Mouse (Mus musculus) neural tube, embryonic 11.5 days (tissue): Measurements from ENCODE around the gene Cwh43. TPM values are rescaled to one million over a fixed set of nuclear protein-coding genes. Genes with fewer than 3 reads are reported as not detected.
A peak's percentile ranks its signal among the peaks of the same experiment; 100 is the strongest.
"Not testable (repeated sequence)": the region's sequence is repeated elsewhere in the genome, so short reads cannot be mapped to it uniquely, and the experiment has no call there.

Experiments
- ATAC-seq: fragments of 200-750 bp; cut with Nextera tagmentation; 2 replicates; pipeline ENCODE4 v1.8.0; 2017; ENCODE audit warnings: moderate number of reproducible peaks, mild to moderate bottlenecking, moderate TSS enrichment, moderate library complexity; ENCODE audit not compliant: insufficient read depth, low FRiP score, low TSS enrichment
- DNase-seq: peaks from one replicate; pipeline ENCODE4 v3.0.0-alpha.2; 2015; ENCODE audit warnings: low spot score
- H3K27ac ChIP-seq: fragments of 300-500 bp; sonication (generic); 2 replicates; pipeline ENCODE4 v1.5.1; 2014; ENCODE audit warnings: low read depth, mild to moderate bottlenecking, low read length
- H3K27me3 ChIP-seq: fragments of 300-500 bp; sonication (generic); 2 replicates; pipeline ENCODE4 v1.6.1; 2014; ENCODE audit warnings: mild to moderate bottlenecking, low read length, mixed read lengths; ENCODE audit not compliant: control insufficient read depth, insufficient read depth
- H3K36me3 ChIP-seq: fragments of 300-500 bp; sonication (generic); 2 replicates; pipeline ENCODE4 v1.6.1; 2014; ENCODE audit warnings: mild to moderate bottlenecking, low read length, moderate library complexity, mixed read lengths; ENCODE audit not compliant: control insufficient read depth, insufficient read depth
- H3K4me1 ChIP-seq: fragments of 300-500 bp; sonication (generic); 2 replicates; pipeline ENCODE4 v1.6.1; 2014; ENCODE audit warnings: low read length, mixed read lengths; ENCODE audit not compliant: control insufficient read depth, insufficient read depth
- H3K4me2 ChIP-seq: fragments of 300-500 bp; sonication (generic); 2 replicates; pipeline ENCODE4 v1.6.1; 2014; ENCODE audit warnings: low read depth, mild to moderate bottlenecking, moderate library complexity
- H3K4me3 ChIP-seq: fragments of 300-500 bp; sonication (generic); 2 replicates; pipeline ENCODE4 v1.5.1; 2014; ENCODE audit warnings: low read depth, low read length
- H3K9ac ChIP-seq: fragments of 300-500 bp; sonication (generic); 2 replicates; pipeline ENCODE4 v1.6.1; 2014; ENCODE audit warnings: mild to moderate bottlenecking, low read length
- H3K9me3 ChIP-seq: fragments of 300-500 bp; sonication (generic); 2 replicates; pipeline ENCODE4 v1.6.1; 2016; ENCODE audit warnings: low read length; ENCODE audit not compliant: control insufficient read depth
- WGBS: fragments of 180-500 bp; shearing (Covaris S2); extraction: QIAGEN DNeasy Blood & Tissue Kit; methylation state at CpG from one replicate; pipeline ENCODE4 v1.1.7; 2014; 5-methylcytosine and 5-hydroxymethylcytosine counted together
- polyA plus RNA-seq: library from polyadenylated mRNA; unstranded; fragments of >200 nt; fragmentation: Nextera tagmentation; extraction: Ambion mirVana; gene quantifications from 2 replicates; pipeline ENCODE4 v1.2.1, GENCODE M21; 2014

Cwh43 gene
- polyA plus RNA-seq, 1 experiment from 2014 or later = not detected

GRCm38 (mm10) chr5:73481401-73481800, 75.5 kb downstream of the Cwh43 start:
- H3K4me1 ChIP-seq = no peaks in the 10 kb centered on the region
- 96% methylated on average over 7 of the region's 7 CpGs for whole genome bisulfite sequencing
- no peak for ATAC-seq
- no peak overlapping the region for H3K27ac ChIP-seq
- no peaks in the 10 kb centered on the region for H3K36me3 ChIP-seq
- no peak overlapping the region for H3K4me3 ChIP-seq
- H3K9me3 ChIP-seq = no peaks in the 10 kb centered on the region
- DNase-seq = no peak
- no peaks in the 10 kb centered on the region for H3K27me3 ChIP-seq
- no peak overlapping the region for H3K9ac ChIP-seq
- H3K4me2 ChIP-seq = no peak overlapping the region

GRCm38 (mm10) chr5:73482381-73482780, 76.5 kb downstream of the Cwh43 start:
- not testable (repeated sequence) for DNase-seq, H3K36me3 ChIP-seq, H3K4me2 ChIP-seq, H3K4me1 ChIP-seq, H3K27me3 ChIP-seq, H3K9ac ChIP-seq, H3K9me3 ChIP-seq, ATAC-seq, H3K27ac ChIP-seq, H3K4me3 ChIP-seq
- WGBS = 82% methylated on average over 1 of the region's 1 CpGs

GRCm38 (mm10) chr5:73484016-73484615, 78.2 kb downstream of the Cwh43 start:
- H3K27ac ChIP-seq = peak overlapping the region; percentile 63; the same call in 1 of the 2 replicates
- no peak overlapping the region for H3K9ac ChIP-seq
- DNase-seq (peak; percentile 61), ATAC-seq (peak; percentile 45)
- no peak overlapping the region for H3K4me3 ChIP-seq
- WGBS = 45% methylated on average over 5 of the region's 5 CpGs
- H3K9me3 ChIP-seq = no peaks in the 10 kb centered on the region
- H3K27me3 ChIP-seq = no peaks in the 10 kb centered on the region
- H3K4me2 ChIP-seq = peak overlapping the region; percentile 14; the same call in 1 of the 2 replicates
- no peaks in the 10 kb centered on the region for H3K4me1 ChIP-seq
- no peaks in the 10 kb centered on the region for H3K36me3 ChIP-seq

DNA sequence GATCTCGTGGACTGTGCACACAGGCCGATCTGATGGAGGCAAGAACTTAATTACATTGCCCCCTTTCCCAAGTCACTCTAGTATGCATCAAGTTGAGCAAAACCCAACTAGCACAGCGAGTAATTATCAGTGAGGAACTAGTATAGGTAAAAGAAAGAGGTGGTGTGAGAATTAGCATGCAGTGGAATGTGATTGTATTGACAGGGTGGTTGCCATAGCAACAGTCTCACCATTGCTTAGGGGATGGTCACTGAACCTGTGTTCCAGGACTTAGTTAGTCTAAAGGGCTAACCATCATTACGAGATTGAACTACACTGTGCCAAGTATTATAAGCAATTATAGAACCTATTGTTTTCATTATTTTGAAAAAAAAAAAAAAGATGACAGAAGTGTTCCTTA, 80.6 kb downstream of the Cwh43 start:
- Histone ChIP-seq H3K27me3 (no peaks in the 10 kb centered on the region), H3K27ac (no peak overlapping the region), H3K9ac (no peak overlapping the region), H3K9me3 (no peaks in the 10 kb centered on the region), H3K4me1 (peaks cover 3% of the 10 kb centered on the region; the same call in 1 of the 2 replicates), H3K4me2 (no peak overlapping the region), H3K36me3 (no peaks in the 10 kb centered on the region), H3K4me3 (no peak overlapping the region)
- no peak for DNase-seq
- no peak for ATAC-seq
- WGBS = 44% methylated on average over 4 of the region's 4 CpGs

DNA sequence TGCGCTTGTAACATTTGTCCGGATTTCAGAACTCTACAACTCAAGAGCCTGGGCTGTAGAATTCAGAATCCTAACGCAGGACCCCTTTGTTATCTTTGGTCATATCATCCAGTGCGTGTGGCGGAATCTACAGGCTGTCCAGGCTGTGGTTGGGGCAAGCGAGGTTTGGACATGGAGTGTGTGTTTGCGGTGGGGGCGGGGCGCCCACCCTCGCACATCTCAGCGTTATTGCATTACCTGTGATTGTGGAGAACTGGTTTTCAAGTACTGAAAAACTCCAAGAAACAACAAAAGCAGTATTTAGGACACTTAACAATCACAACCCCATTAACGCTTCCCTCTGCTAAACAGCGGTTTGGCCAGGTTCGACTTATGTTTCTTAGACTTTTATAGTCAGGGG, 84.0 kb downstream of the Cwh43 start:
- H3K4me1 ChIP-seq = peaks cover 8% of the 10 kb centered on the region
- H3K4me3 ChIP-seq = peak overlapping the region; percentile 89
- no peaks in the 10 kb centered on the region for H3K36me3 ChIP-seq
- H3K9me3 ChIP-seq = no peaks in the 10 kb centered on the region
- ATAC-seq (no peak), DNase-seq (peak; percentile 31)
- peak overlapping the region; percentile 57 for H3K27ac ChIP-seq
- H3K27me3 ChIP-seq = no peaks in the 10 kb centered on the region
- peak overlapping the region; percentile 55 for H3K4me2 ChIP-seq
- H3K9ac ChIP-seq = peak overlapping the region; percentile 59
- WGBS = 5% methylated on average over 14 of the region's 14 CpGs

DNA sequence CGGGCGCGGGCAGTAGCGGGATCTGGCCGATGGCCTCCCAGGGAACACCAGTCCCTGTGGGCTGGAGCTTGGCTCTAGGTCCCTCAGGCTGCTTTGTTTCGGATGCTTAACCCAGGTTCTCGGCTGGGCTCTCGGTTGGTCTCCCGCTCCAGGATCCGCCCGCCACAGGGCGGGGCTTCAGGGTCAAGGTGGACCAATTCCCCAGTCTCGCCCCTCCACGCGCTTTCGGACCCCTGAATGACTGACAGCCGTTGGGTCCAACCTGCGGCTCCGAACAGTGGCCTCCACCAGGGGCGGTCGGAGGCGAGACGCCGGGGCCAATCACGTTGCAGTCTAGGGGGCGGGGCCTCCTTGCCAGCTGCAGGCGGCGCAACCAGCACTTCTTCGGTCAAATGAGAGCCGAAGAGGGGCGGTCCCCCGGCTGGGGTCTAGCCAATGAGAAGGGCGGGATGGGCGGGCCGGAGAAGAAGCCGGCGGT, 84.8 kb downstream of the Cwh43 start:
- Histone ChIP-seq H3K9ac (peak overlapping the region; percentile 84), H3K4me3 (peak overlapping the region; percentile 89), H3K27ac (peak overlapping the region; percentile 95), H3K9me3 (no peaks in the 10 kb centered on the region), H3K36me3 (no peaks in the 10 kb centered on the region), H3K4me2 (peak overlapping the region; percentile 97), H3K4me1 (peaks cover 8% of the 10 kb centered on the region), H3K27me3 (no peaks in the 10 kb centered on the region)
- ATAC-seq (peak; percentile 95), DNase-seq (peak; percentile 100)
- WGBS = under 1% methylated on average over 37 of the region's 37 CpGs

- DNase-seq = peak; percentile 55
- under 1% methylated on average over 42 of the region's 70 CpGs for WGBS
- ATAC-seq = peak; percentile 45
- Histone ChIP-seq H3K4me1 (peaks cover 8% of the 10 kb centered on the region), H3K4me3 (peak overlapping the region; percentile 89), H3K9me3 (no peaks in the 10 kb centered on the region), H3K4me2 (peak overlapping the region; percentile 97), H3K36me3 (no peaks in the 10 kb centered on the region), H3K9ac (peak overlapping the region; percentile 84), H3K27me3 (no peaks in the 10 kb centered on the region), H3K27ac (peak overlapping the region; percentile 95)
Observed at GRCm38 (mm10) chr5:73491074-73491836, 85.4 kb downstream of the Cwh43 start.

DNA sequence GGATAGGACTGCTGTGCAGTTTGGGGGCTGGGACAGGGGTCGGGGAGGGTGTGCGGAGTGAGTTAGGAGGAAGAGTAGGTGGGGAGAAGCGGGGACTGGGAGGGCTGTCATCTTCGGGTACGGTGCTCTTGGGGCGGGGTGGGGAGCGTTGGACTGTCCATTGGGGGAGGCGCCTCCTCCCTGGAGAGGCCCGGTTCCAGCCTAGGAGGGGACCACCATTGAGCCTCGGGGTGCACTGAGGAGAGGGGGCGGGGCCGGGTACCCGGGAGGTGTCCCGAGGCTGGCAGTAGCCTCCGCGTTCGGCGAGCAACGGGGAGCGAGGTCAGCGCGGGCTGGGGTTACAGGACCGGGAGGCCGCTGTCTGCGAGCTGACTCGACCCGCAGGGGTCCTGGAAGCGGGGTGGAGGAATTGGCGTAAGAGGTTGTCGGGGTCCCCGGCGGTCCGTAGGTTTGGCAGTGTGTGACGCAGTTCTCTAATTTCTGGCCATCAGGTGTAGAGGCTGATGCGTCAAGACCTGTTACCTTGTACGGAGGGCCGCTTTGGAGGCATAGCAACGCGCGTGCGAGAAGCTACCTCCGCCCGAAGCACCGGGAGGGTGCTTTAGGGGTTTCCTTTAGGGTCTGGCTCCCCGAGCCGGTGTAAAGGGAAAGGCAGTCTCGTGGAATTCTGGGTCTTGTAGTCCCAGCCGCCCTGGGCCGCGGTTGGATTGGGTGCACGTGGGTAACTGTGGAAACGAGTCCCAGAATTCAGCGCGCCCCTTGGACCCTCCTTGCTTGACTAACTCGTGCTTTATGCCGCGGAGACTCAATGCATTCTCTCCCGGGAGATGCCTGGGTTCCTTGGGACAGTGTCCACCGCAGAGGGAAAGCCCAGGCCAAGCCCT, 86.2 kb downstream of the Cwh43 start:
- H3K9me3 ChIP-seq = no peaks in the 10 kb centered on the region
- H3K9ac ChIP-seq = peak overlapping the region; percentile 84
- peak overlapping the region; percentile 95 for H3K27ac ChIP-seq
- peak overlapping the region; percentile 89 for H3K4me3 ChIP-seq
- ATAC-seq (peak; percentile 60), DNase-seq (peak; percentile 92)
- no peaks in the 10 kb centered on the region for H3K36me3 ChIP-seq
- peak overlapping the region; percentile 97 for H3K4me2 ChIP-seq
- H3K27me3 ChIP-seq = no peaks in the 10 kb centered on the region
- under 1% methylated on average over 52 of the region's 59 CpGs for WGBS
- peaks cover 8% of the 10 kb centered on the region for H3K4me1 ChIP-seq
